Mouse (Mus musculus) lung, embryonic 14.5 days (tissue): ENCODE measurements around the gene Matk. TPM values are rescaled to one million over a fixed set of nuclear protein-coding genes. Genes with fewer than 3 reads are reported as not detected.
A peak's percentile ranks its signal among the peaks of the same experiment; 100 is the strongest.
"Not testable (repeated sequence)": the region's sequence is repeated elsewhere in the genome, so short reads cannot be mapped to it uniquely, and the experiment has no call there.

Experiments
- ATAC-seq: fragments of 200-750 bp; cut with Nextera tagmentation; 2 replicates; pipeline ENCODE4 v1.8.0; 2017; ENCODE audit warnings: mild to moderate bottlenecking, moderate TSS enrichment, moderate library complexity; ENCODE audit not compliant: insufficient read depth
- DNase-seq: peaks from one replicate; pipeline ENCODE4 v3.0.0-alpha.2; 2015
- H3K27ac ChIP-seq: fragments of 300-500 bp; sonication (generic); 2 replicates; pipeline ENCODE4 v1.5.1; 2014; ENCODE audit warnings: low read depth, mild to moderate bottlenecking, moderate library complexity
- H3K27me3 ChIP-seq: fragments of 300-500 bp; sonication (generic); 2 replicates; pipeline ENCODE4 v1.6.1; 2014; ENCODE audit warnings: low read length, control low read depth; ENCODE audit not compliant: insufficient read depth
- H3K36me3 ChIP-seq: fragments of 300-500 bp; sonication (generic); 2 replicates; pipeline ENCODE4 v1.6.1; 2014; ENCODE audit warnings: control low read depth; ENCODE audit not compliant: insufficient read depth
- H3K4me1 ChIP-seq: fragments of 300-500 bp; sonication (generic); 2 replicates; pipeline ENCODE4 v1.6.1; 2014; ENCODE audit warnings: antibody characterized with exemption, control low read depth; ENCODE audit not compliant: insufficient read depth
- H3K4me2 ChIP-seq: fragments of 300-500 bp; sonication (generic); 2 replicates; pipeline ENCODE4 v1.6.1; 2014; ENCODE audit warnings: mild to moderate bottlenecking
- H3K4me3 ChIP-seq: fragments of 300-500 bp; sonication (generic); 2 replicates; pipeline ENCODE4 v1.5.1; 2014; ENCODE audit warnings: low read depth, low read length
- H3K9ac ChIP-seq: fragments of 300-500 bp; sonication (generic); 2 replicates; pipeline ENCODE4 v1.6.1; 2014
- H3K9me3 ChIP-seq: fragments of 300-500 bp; sonication (generic); 2 replicates; pipeline ENCODE4 v1.6.1; 2016; ENCODE audit warnings: low read depth, low read length, control low read depth
- CTCF ChIP-seq: IDR thresholded peaks from 2 replicates; pipeline ENCODE4 v1.5.1; 2016; ENCODE audit warnings: antibody characterized with exemption, low read depth
- WGBS: fragments of 180-500 bp; shearing (Covaris S2); extraction: QIAGEN DNeasy Blood & Tissue Kit; methylation state at CpG from one replicate; pipeline ENCODE4 v1.1.7; 2014; 5-methylcytosine and 5-hydroxymethylcytosine counted together
- polyA plus RNA-seq: library from polyadenylated mRNA; unstranded; fragments of >200 nt; fragmentation: Nextera tagmentation; extraction: Ambion mirVana; gene quantifications from 2 replicates; pipeline ENCODE4 v1.2.1, GENCODE M21; 2014

Matk gene
- polyA plus RNA-seq, 1 experiment from 2014 or later = 2.9 TPM

GRCm38 (mm10) chr10:81217964-81218363, 34.8 kb upstream of the Matk start:
- Histone ChIP-seq H3K9ac (no peak overlapping the region), H3K4me2 (no peak overlapping the region), H3K4me3 (no peak overlapping the region), H3K4me1 (no peaks in the 10 kb centered on the region), H3K9me3 (no peaks in the 10 kb centered on the region), H3K27ac (no peak overlapping the region), H3K36me3 (no peaks in the 10 kb centered on the region), H3K27me3 (no peaks in the 10 kb centered on the region)
- peak; percentile 70 for DNase-seq
- TF ChIP-seq CTCF = peak; percentile 82
- 28% methylated on average over 7 of the region's 7 CpGs for WGBS
- ATAC-seq = peak; percentile 17; the same call in 1 of the 2 replicates

GRCm38 (mm10) chr10:81221402-81222015, 31.2 kb upstream of the Matk start:
- no peaks in the 10 kb centered on the region for H3K9me3 ChIP-seq
- no peak for TF ChIP-seq CTCF
- no peaks in the 10 kb centered on the region for H3K4me1 ChIP-seq
- no peak for DNase-seq
- H3K4me3 ChIP-seq = no peak overlapping the region
- H3K36me3 ChIP-seq = no peaks in the 10 kb centered on the region
- no peak overlapping the region for H3K4me2 ChIP-seq
- WGBS = 84% methylated on average over 5 of the region's 5 CpGs
- no peak for ATAC-seq
- no peaks in the 10 kb centered on the region for H3K27me3 ChIP-seq
- no peak overlapping the region for H3K27ac ChIP-seq
- no peak overlapping the region for H3K9ac ChIP-seq

GRCm38 (mm10) chr10:81223731-81224130, 29.0 kb upstream of the Matk start:
- not testable (repeated sequence) for H3K4me1 ChIP-seq, H3K9me3 ChIP-seq, H3K27me3 ChIP-seq, H3K9ac ChIP-seq, ATAC-seq, H3K4me2 ChIP-seq, H3K36me3 ChIP-seq, H3K27ac ChIP-seq, H3K4me3 ChIP-seq, DNase-seq
- WGBS = 50% methylated on average over 2 of the region's 2 CpGs

- no peaks in the 10 kb centered on the region for H3K36me3 ChIP-seq
- no peak overlapping the region for H3K9ac ChIP-seq
- ATAC-seq = no peak
- no peak overlapping the region for H3K27ac ChIP-seq
- H3K4me2 ChIP-seq = no peak overlapping the region; the same call in 1 of the 2 replicates
- no peak for TF ChIP-seq CTCF
- peaks cover 37% of the 10 kb centered on the region for H3K27me3 ChIP-seq
- WGBS = 12% methylated on average over 20 of the region's 20 CpGs
- H3K4me1 ChIP-seq = peaks cover 4% of the 10 kb centered on the region; the same call in 1 of the 2 replicates
- H3K4me3 ChIP-seq = no peak overlapping the region
- DNase-seq = no peak
- no peaks in the 10 kb centered on the region for H3K9me3 ChIP-seq
Measured at GRCm38 (mm10) chr10:81229735-81230437, 22.8 kb upstream of the Matk start.

GRCm38 (mm10) chr10:81230438-81231332, 22.1 kb upstream of the Matk start, which contains the start of gene Atcay:
Gene Atcay, minus strand, starts transcription at chr10:81230833.
- no peak within 1 kb of the TSS for H3K9ac ChIP-seq
- ATAC-seq (no peak), DNase-seq (peak; percentile 40)
- 11% methylated on average over 27 of the region's 27 CpGs for WGBS
- H3K27ac ChIP-seq = no peak within 1 kb of the TSS
- H3K9me3 ChIP-seq = no peaks in the 10 kb centered on the region
- peak; percentile 66 for TF ChIP-seq CTCF
- peaks cover 4% of the 10 kb centered on the region; the same call in 1 of the 2 replicates for H3K4me1 ChIP-seq
- H3K36me3 ChIP-seq = no peaks in the 10 kb centered on the region
- H3K4me2 ChIP-seq = peak within 1 kb of the TSS; percentile 20; the same call in 1 of the 2 replicates
- no peak within 1 kb of the TSS for H3K4me3 ChIP-seq
- H3K27me3 ChIP-seq = peaks cover 37% of the 10 kb centered on the region

- Histone ChIP-seq H3K36me3 (no peaks in the 10 kb centered on the region), H3K4me1 (peaks cover 4% of the 10 kb centered on the region; the same call in 1 of the 2 replicates), H3K4me2 (no peak overlapping the region), H3K27ac (no peak overlapping the region), H3K4me3 (no peak overlapping the region), H3K27me3 (peaks cover 37% of the 10 kb centered on the region), H3K9me3 (no peaks in the 10 kb centered on the region), H3K9ac (no peak overlapping the region)
- WGBS = 55% methylated on average over 7 of the region's 7 CpGs
- DNase-seq = no peak
- no peak for TF ChIP-seq CTCF
- ATAC-seq = no peak
Measured at GRCm38 (mm10) chr10:81231436-81231835, 21.3 kb upstream of the Matk start.
